Mouse (Mus musculus) cortical plate, adult 2 months (tissue): Measurements from ENCODE around the gene Larp4b. TPM values are rescaled to one million over a fixed set of nuclear protein-coding genes. Genes with fewer than 3 reads are reported as not detected.

Source experiments
- H3K27ac ChIP-seq: fragments of 200-500 bp; 2 replicates; pipeline ENCODE4 v1.5.1; 2012; ENCODE audit warnings: low read length, control low read depth, inconsistent platforms; ENCODE audit not compliant: insufficient read depth
- H3K4me1 ChIP-seq: fragments of 200-500 bp; 2 replicates; pipeline ENCODE4 v1.6.1; 2011; ENCODE audit warnings: low read length; ENCODE audit not compliant: control insufficient read depth, insufficient read depth
- H3K4me3 ChIP-seq: fragments of 200-500 bp; 2 replicates; pipeline ENCODE4 v1.5.1; 2011; ENCODE audit warnings: mild to moderate bottlenecking, low read length, control low read depth; ENCODE audit not compliant: insufficient read depth
- CTCF ChIP-seq: fragments of 200-500 bp; IDR thresholded peaks from 2 replicates; pipeline ENCODE4 v1.5.1; 2011; ENCODE audit warnings: mild to moderate bottlenecking, control low read depth, low read length; ENCODE audit not compliant: insufficient read depth; ENCODE audit errors: extremely low read depth
- POLR2A ChIP-seq: fragments of 200-500 bp; IDR thresholded peaks from 2 replicates; pipeline ENCODE4 v1.6.1; 2011; ENCODE audit warnings: mild to moderate bottlenecking, low read length, control low read depth; ENCODE audit not compliant: insufficient read depth; ENCODE audit errors: extremely low read depth
- polyA plus RNA-seq: library from polyadenylated mRNA; depleted of rRNA; stranded (reverse); fragments of >200 nt; gene quantifications from 2 replicates; pipeline ENCODE4 v1.2.3, GENCODE M21; 2012

Gene Larp4b
- polyA plus RNA-seq, 1 experiment = 31.7 TPM

- Histone ChIP-seq H3K4me3 (no peak overlapping the region), H3K27ac (no peak overlapping the region), H3K4me1 (no peaks in the 10 kb centered on the region; the same call in 1 of the 2 replicates)
- TF ChIP-seq CTCF (no peak), POLR2A (no peak)
Observed at GRCm38 (mm10) chr13:9169616-9170015, 75.9 kb downstream of the Larp4b start.

GRCm38 (mm10) chr13:9170726-9171125 is 77.0 kb downstream of the Larp4b start:
- Histone ChIP-seq H3K4me1 (no peaks in the 10 kb centered on the region; the same call in 1 of the 2 replicates), H3K27ac (no peak overlapping the region), H3K4me3 (no peak overlapping the region)
- TF ChIP-seq POLR2A (no peak), CTCF (no peak)

DNA sequence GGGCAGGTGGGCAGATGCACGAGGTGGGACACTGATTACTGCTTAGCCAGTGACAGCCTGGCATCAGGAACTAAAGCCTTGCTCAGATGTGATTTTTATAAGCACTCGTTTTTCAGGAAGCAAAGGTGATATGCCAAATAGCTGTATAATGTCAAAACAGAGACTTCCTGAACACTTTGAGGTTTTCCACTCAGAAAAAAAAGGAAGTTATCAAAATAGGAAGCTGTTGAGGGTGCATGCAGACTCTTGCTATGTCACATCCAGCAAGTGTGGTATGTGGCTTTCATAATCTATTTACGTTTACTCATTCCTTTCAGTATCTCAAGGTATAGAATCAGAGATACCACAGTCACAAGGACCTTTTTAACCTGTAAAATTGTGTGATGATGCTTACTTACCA is 79.7 kb downstream of the Larp4b start:
- Histone ChIP-seq H3K4me1 (no peaks in the 10 kb centered on the region; the same call in 1 of the 2 replicates), H3K27ac (no peak overlapping the region), H3K4me3 (no peak overlapping the region)
- TF ChIP-seq CTCF = no peak
- TF ChIP-seq POLR2A = no peak

GRCm38 (mm10) chr13:9175171-9175570 is 81.5 kb downstream of the Larp4b start:
- TF ChIP-seq CTCF (no peak), POLR2A (no peak)
- H3K27ac ChIP-seq = no peak overlapping the region

GRCm38 (mm10) chr13:9178270-9178669 is 84.6 kb downstream of the Larp4b start:
- TF ChIP-seq CTCF (no peak), POLR2A (no peak)

More at GRCm38 (mm10) chr13:9175171-9175570, 81.5 kb downstream of the Larp4b start:
- Histone ChIP-seq H3K4me3 (no peak overlapping the region), H3K4me1 (no peaks in the 10 kb centered on the region; the same call in 1 of the 2 replicates)

DNA sequence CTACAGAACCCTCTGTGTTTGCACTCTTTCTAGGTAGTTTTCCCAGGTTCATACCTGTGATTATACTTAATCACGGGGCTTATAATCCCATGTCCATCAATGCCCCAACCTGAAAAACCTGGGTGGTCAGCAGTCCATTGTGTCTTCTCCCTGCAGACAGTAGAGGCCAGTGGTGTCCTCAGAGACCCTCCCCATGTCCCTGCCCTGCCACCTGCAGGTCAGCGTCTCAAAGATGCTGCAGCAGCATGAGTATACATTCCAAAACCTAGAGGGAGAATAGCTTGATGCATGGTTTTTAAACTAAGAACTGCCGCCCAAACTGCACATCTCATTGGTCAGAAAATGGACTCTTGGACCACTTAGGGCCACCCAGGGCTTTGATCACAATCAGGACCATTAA is 85.0 kb downstream of the Larp4b start:
- Histone ChIP-seq H3K4me3 (no peak overlapping the region), H3K27ac (no peak overlapping the region), H3K4me1 (no peaks in the 10 kb centered on the region)
- no peak for TF ChIP-seq CTCF
- TF ChIP-seq POLR2A = no peak

More at GRCm38 (mm10) chr13:9178270-9178669, 84.6 kb downstream of the Larp4b start:
- Histone ChIP-seq H3K4me1 (no peaks in the 10 kb centered on the region), H3K27ac (no peak overlapping the region), H3K4me3 (no peak overlapping the region)

- Histone ChIP-seq H3K4me3 (no peak overlapping the region), H3K4me1 (no peaks in the 10 kb centered on the region), H3K27ac (no peak overlapping the region)
- TF ChIP-seq CTCF = no peak
- no peak for TF ChIP-seq POLR2A
Observed at GRCm38 (mm10) chr13:9180221-9180620, 86.5 kb downstream of the Larp4b start.

DNA sequence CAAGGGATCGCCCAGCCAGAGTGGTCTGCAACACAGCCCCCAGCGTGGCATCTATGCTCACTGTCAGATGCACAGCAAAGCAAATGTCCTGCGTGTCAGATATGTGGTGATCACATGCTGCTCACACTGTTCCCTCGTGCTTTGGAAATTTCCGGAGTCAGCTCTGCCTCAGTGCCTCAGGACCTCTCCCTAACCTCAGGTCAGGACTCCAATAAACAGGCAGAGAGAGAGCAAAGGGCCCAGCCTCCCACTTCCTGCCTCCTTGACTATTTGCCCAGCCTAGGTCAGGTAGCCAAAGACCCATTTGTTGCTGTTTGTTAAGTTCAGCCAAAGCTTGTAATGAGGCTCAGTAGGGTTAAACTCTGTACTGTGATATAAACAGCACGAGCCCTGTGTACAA is 87.4 kb downstream of the Larp4b start:
- Histone ChIP-seq H3K27ac (no peak overlapping the region), H3K4me1 (no peaks in the 10 kb centered on the region), H3K4me3 (no peak overlapping the region)
- TF ChIP-seq CTCF (no peak), POLR2A (no peak)

DNA sequence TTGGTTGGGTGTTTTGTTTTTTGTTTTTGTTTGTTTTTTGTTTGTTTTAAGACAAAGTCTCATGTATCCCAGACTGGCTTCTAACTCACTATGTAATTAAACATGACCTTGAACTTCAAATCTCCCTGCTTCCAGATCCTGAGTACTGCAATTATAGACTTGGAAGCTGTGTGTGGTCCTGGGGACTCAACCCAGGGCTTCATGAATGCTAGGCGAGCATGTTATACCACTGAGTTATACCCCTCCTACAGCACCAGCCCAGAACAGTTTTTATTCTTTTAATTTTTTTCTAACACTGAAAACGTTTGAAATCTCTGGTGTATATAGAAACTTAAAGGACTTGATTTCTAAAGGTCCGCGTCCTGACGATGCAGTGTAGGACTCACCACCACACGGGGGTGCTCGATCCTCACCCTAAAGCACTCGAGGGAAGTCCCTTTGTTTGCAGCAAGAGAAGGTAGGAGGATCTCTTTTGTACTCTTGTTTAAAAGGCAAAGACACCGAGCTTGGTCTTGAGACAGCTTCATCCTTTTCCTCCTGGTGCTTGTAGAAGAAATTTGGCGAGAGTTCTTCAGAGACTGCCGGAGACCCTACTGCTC is 88.1 kb downstream of the Larp4b start:
- Histone ChIP-seq H3K27ac (no peak overlapping the region), H3K4me3 (no peak overlapping the region), H3K4me1 (no peaks in the 10 kb centered on the region)
- peak; percentile 95 for TF ChIP-seq CTCF
- TF ChIP-seq POLR2A = no peak

DNA sequence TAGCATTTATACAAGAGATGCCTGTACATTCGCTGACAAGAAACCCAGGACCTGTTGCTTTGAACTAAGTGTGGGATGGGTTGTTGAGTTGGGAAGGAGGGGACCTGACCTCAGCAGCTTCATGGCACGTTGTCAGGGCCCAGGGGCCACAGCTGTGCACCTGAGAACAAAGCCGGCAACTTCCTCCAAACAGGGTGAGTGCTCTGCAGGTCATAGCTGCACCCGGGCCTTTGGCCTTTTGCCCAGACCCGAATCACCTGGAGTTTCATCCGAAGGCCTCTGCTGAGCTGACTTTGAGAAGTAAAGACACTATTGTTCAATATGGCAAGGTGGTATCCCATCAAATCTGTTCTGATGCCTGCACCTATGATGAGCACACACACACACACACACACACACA is 90.6 kb downstream of the Larp4b start:
- H3K4me1 ChIP-seq = peaks cover 2% of the 10 kb centered on the region; the same call in 1 of the 2 replicates
- TF ChIP-seq CTCF (no peak), POLR2A (no peak)
- H3K4me3 ChIP-seq = no peak overlapping the region

DNA sequence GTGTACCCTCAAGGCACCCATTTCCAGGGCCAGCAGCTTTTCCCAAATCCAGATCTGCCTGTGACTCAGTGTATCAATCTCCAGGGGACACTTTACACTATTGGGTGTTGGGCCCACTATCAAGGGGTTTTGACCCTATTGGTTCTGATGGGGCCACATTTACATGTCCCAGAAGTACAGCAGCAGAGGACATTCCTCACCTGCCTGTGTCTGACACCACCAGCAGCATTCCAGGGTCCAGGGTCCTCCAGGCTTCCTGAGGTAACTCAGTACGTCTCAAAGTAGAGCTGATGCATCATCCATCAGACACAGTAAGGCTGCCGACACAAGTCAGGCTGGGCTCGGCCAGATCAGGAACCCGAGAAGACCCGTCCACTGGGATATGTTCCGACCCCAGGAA is 91.0 kb downstream of the Larp4b start:
- Histone ChIP-seq H3K4me1 (peaks cover 2% of the 10 kb centered on the region; the same call in 1 of the 2 replicates), H3K27ac (no peak overlapping the region), H3K4me3 (no peak overlapping the region)
- TF ChIP-seq POLR2A (no peak), CTCF (no peak)

More for the DNA sequence above, 90.6 kb downstream of the Larp4b start:
- no peak overlapping the region for H3K27ac ChIP-seq
